Mouse (Mus musculus) heart, postnatal 10 days (tissue): ENCODE results near the gene Idh2. TPM values are rescaled to one million over a fixed set of nuclear protein-coding genes. Genes with fewer than 3 reads are reported as not detected.
A peak's percentile ranks its signal among the peaks of the same experiment; 100 is the strongest.
"Not testable (repeated sequence)": the region's sequence is repeated elsewhere in the genome, so short reads cannot be mapped to it uniquely, and the experiment has no call there.

ENCODE experiments used
- DNase-seq, 2 experiments: peaks; one replicate each; pipeline ENCODE4 v3.0.0; 2021
- intact Hi-C: fragments of 180-260 bp; cut with DNase I; formaldehyde crosslinking; loops from one replicate; pipeline ENCODE4 v1.15.1; 2025
- total RNA-seq, 2 experiments: library from RNA; stranded (reverse); gene quantifications; 2 replicates each; pipeline ENCODE4 v1.2.3; 2021

The Idh2 gene
- total RNA-seq, 2 experiments from 2014 or later = 1,610 to 1,731 TPM

- intact Hi-C loops = no loop called here
- peak in 1 of 2 experiments; percentile 26 for DNase-seq
Measured at GRCm38 (mm10) chr7:80066675-80067455, 48.3 kb downstream of the Idh2 start.

GRCm38 (mm10) chr7:80065250-80065649 is 49.9 kb downstream of the Idh2 start:
- intact Hi-C loops = no loop called here
- peak in 1 of 2 experiments; percentile 25 for DNase-seq

GRCm38 (mm10) chr7:80063902-80064736 is 51.1 kb downstream of the Idh2 start:
- no peak for DNase-seq
- intact Hi-C loops = loop anchor here (5.0 kb wide), 1 partner anchor 37 kb away; no protein-coding TSS in a partner anchor

GRCm38 (mm10) chr7:80063244-80063643 is 51.9 kb downstream of the Idh2 start:
- intact Hi-C loops = loop anchor here (5.0 kb wide), 1 partner anchor 36 kb away; no protein-coding TSS in a partner anchor
- no peak for DNase-seq

GRCm38 (mm10) chr7:80062083-80062826 is 52.9 kb downstream of the Idh2 start:
- intact Hi-C loops = loop anchor here (5.0 kb wide), 1 partner anchor 35 kb away; no protein-coding TSS in a partner anchor
- no peak for DNase-seq

- peak; percentile 84 to 88 for DNase-seq
- intact Hi-C loops = loop anchor here (5.0 kb wide), 1 partner anchor 33 kb away; no protein-coding TSS in a partner anchor
Measured at GRCm38 (mm10) chr7:80060012-80060778, 55.0 kb downstream of the Idh2 start.

- intact Hi-C loops = no loop called here
- DNase-seq = peak in 1 of 2 experiments; percentile 42
Measured at GRCm38 (mm10) chr7:80059064-80059838, 55.9 kb downstream of the Idh2 start.

- intact Hi-C loops = no loop called here
- DNase-seq = no peak
Measured at GRCm38 (mm10) chr7:80058405-80059063, 56.7 kb downstream of the Idh2 start.

- DNase-seq = no peak
Measured at GRCm38 (mm10) chr7:80057781-80058180, 57.4 kb downstream of the Idh2 start.

GRCm38 (mm10) chr7:80057002-80057691 is 58.0 kb downstream of the Idh2 start:
- peak; percentile 68 to 73 for DNase-seq
- intact Hi-C loops = no loop called here

More at GRCm38 (mm10) chr7:80057781-80058180, 57.4 kb downstream of the Idh2 start:
- intact Hi-C loops = no loop called here

- intact Hi-C loops = no loop called here
- DNase-seq = no peak
Measured at GRCm38 (mm10) chr7:80055781-80056180, 59.4 kb downstream of the Idh2 start.

- intact Hi-C loops = no loop called here
Measured at GRCm38 (mm10) chr7:80053147-80053546, 62.0 kb downstream of the Idh2 start.

GRCm38 (mm10) chr7:80052261-80052660 is 62.9 kb downstream of the Idh2 start:
- DNase-seq = peak; percentile 81 to 82
- intact Hi-C loops = no loop called here

More at GRCm38 (mm10) chr7:80053147-80053546, 62.0 kb downstream of the Idh2 start:
- DNase-seq = no peak

- intact Hi-C loops = loop anchor here (2.0 kb wide), 1 partner anchor 33 kb away; no protein-coding TSS in a partner anchor
Measured at GRCm38 (mm10) chr7:80051835-80052234, 63.4 kb downstream of the Idh2 start.

GRCm38 (mm10) chr7:80050382-80050781 is 64.8 kb downstream of the Idh2 start:
- not testable (repeated sequence) for DNase-seq
- intact Hi-C loops = loop anchor here (2.0 kb wide), 1 partner anchor 34 kb away; no protein-coding TSS in a partner anchor

More at GRCm38 (mm10) chr7:80051835-80052234, 63.4 kb downstream of the Idh2 start:
- DNase-seq = no peak

- DNase-seq = no peak
- intact Hi-C loops = loop anchor here (2.0 kb wide), 1 partner anchor 35 kb away; no protein-coding TSS in a partner anchor
Measured at GRCm38 (mm10) chr7:80049746-80050145, 65.4 kb downstream of the Idh2 start.

- DNase-seq = no peak
- intact Hi-C loops = loop anchor here (2.0 kb wide), 1 partner anchor 18 kb away; no protein-coding TSS in a partner anchor
Measured at GRCm38 (mm10) chr7:80047041-80047440, 68.2 kb downstream of the Idh2 start.
